Mouse (Mus musculus): ENCODE measurements around the gene Armt1. TPM values are rescaled to one million over a fixed set of nuclear protein-coding genes. Genes with fewer than 3 reads are reported as not detected.

Gene Armt1
- polyA plus RNA-seq, 1 experiment = 9.1 TPM

DNA sequence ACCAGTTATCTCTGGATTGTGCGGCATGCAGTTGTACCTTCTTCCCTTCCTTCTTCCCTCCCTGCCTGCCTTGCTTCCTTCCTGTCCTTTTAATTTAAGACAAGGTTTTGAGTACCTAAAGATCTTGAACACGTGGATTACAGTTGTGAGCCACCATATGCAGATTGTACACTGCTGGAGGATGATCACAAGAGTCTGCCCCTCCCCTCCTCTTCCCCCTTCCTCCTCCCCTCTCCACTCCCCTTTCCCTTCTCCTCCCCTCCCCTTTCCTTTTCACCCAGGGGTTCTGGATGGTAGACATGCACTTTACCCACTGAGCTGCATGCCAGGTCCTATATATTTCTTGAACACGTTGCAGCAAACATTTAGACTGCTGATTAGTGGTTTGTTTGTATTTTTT is 3.1 kb downstream of the Armt1 start:
- Histone ChIP-seq H3K36me3 (ENCODE audit: control insufficient read depth, insufficient read depth, low read length) (peaks cover 1% of the 10 kb centered on the region), H3K27ac (ENCODE audit: insufficient read depth, low read depth, low read length) (no peak overlapping the region), H3K27me3 (replicated peaks; ENCODE audit: control insufficient read depth, insufficient read depth, low read length) (no peaks in the 10 kb centered on the region), H3K4me1 (ENCODE audit: control insufficient read depth, insufficient read depth, low read length) (peaks cover 3% of the 10 kb centered on the region; the same call in 1 of the 2 replicates), H3K4me3 (ENCODE audit: insufficient read depth, low read depth, low read length) (no peak overlapping the region)
- no peak for DNase-seq
- WGBS = 88% methylated on average over 3 of the region's 3 CpGs
- TF ChIP-seq POLR2A (IDR thresholded peaks at IDR 0.05; ENCODE audit: low read depth, low read length) (no peak), CTCF (conservative IDR thresholded peaks at IDR 0.05; ENCODE audit: insufficient read depth, insufficient read length, low read depth, low read length) (no peak)

DNA sequence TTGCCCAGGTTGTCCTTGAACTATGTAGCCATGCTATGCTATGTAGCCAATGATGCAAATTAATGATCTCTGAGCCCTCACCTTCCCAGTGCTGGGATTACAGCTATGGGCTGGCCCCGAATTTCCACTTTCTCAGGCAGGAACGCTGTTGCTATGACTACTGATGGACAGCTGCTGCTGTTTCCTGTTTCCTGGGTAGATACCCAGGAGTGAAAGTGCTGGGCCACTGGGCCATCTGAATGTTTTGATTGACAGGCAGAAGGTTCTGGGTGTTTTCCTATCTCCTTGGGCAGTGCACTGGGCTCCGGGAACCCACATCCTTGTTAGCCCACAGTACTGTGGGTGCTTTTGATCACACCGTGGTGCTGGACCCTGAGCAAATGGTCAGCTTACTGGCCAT is 24.1 kb downstream of the Armt1 start:
- WGBS = 65% methylated on average over 4 of the region's 4 CpGs
- DNase-seq = no peak
- Histone ChIP-seq H3K27ac (ENCODE audit: insufficient read depth, low read depth, low read length) (no peak overlapping the region), H3K27me3 (replicated peaks; ENCODE audit: control insufficient read depth, insufficient read depth, low read length) (no peaks in the 10 kb centered on the region), H3K4me1 (ENCODE audit: control insufficient read depth, insufficient read depth, low read length) (no peaks in the 10 kb centered on the region), H3K36me3 (ENCODE audit: control insufficient read depth, insufficient read depth, low read length) (no peaks in the 10 kb centered on the region), H3K4me3 (ENCODE audit: insufficient read depth, low read depth, low read length) (no peak overlapping the region)
- TF ChIP-seq CTCF (conservative IDR thresholded peaks at IDR 0.05; ENCODE audit: insufficient read depth, insufficient read length, low read depth, low read length) (no peak), POLR2A (IDR thresholded peaks at IDR 0.05; ENCODE audit: low read depth, low read length) (no peak)

DNA sequence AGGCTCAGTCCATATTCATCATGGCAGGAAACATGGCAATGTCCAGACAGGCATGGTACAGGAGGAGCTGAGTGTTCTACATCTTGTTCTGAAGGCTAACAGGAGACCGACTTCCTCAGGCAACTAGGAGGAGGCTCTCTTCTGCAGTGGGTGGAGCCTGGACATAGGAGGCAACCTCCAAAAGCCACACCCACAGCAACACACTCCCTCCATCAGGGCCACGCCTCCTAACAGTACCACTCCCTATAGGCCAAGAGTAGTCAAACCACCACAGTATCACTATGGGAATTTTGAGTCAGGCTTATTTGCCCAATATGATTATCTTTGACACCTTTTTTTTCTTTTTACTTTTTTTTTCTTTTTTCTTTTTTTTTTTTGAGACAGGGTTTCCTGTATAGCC is 27.9 kb downstream of the Armt1 start:
- H3K4me3 ChIP-seq (ENCODE audit: insufficient read depth, low read depth, low read length) = no peak overlapping the region
- TF ChIP-seq POLR2A (IDR thresholded peaks at IDR 0.05; ENCODE audit: low read depth, low read length) = no peak
- TF ChIP-seq CTCF (conservative IDR thresholded peaks at IDR 0.05; ENCODE audit: insufficient read depth, insufficient read length, low read depth, low read length) = no peak
- H3K4me1 ChIP-seq (ENCODE audit: control insufficient read depth, insufficient read depth, low read length) = no peaks in the 10 kb centered on the region
- DNase-seq = no peak
- no peaks in the 10 kb centered on the region for H3K27me3 ChIP-seq (replicated peaks; ENCODE audit: control insufficient read depth, insufficient read depth, low read length)
- no peaks in the 10 kb centered on the region for H3K36me3 ChIP-seq (ENCODE audit: control insufficient read depth, insufficient read depth, low read length)
- H3K27ac ChIP-seq (ENCODE audit: insufficient read depth, low read depth, low read length) = no peak overlapping the region
- WGBS = 96% methylated on average over 2 of the region's 2 CpGs

DNA sequence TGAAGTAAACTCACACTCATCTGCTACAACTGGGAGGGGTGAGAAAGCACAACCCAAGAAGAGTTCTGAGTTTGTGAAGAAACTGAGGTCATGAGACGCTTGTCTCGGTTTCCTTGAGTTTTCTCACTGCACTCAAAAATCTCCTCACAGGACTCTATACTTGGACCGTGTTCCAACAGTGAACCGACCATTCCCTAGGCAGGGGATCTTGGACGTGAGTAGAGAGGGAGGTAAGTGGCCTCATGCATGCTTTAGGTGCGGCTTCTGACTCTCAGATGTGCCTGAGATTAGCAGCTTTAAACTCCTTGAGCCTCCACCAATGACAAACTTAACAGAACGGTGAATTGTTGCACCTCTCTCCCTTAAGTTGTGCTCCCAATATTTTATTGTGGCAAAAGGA is 33.5 kb downstream of the Armt1 start:
- no peak for DNase-seq
- 75% methylated on average over 7 of the region's 7 CpGs for WGBS

DNA sequence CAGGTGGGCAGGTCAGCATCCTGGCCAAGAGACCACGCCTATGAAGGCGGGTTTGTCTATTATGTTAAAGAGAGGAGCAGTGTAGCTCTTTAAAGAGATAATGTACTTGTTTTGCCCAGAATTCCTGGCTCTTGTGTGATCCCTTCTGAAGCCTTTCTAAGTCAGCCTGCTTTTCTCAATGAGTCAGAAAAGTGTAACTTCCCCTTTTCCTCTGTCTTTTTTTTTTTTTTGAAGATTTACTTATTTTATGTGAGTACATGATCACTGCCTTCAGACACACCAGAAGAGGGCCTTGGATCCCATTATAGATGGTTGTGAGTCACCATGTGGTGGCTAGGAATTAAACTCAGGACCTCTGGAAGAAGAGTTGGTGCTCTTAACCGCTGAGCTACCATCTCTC is 37.1 kb downstream of the Armt1 start:
- Histone ChIP-seq H3K4me1 (ENCODE audit: control insufficient read depth, insufficient read depth, low read length) (no peaks in the 10 kb centered on the region), H3K27ac (ENCODE audit: insufficient read depth, low read depth, low read length) (no peak overlapping the region), H3K27me3 (replicated peaks; ENCODE audit: control insufficient read depth, insufficient read depth, low read length) (no peaks in the 10 kb centered on the region), H3K4me3 (ENCODE audit: insufficient read depth, low read depth, low read length) (no peak overlapping the region), H3K36me3 (ENCODE audit: control insufficient read depth, insufficient read depth, low read length) (no peaks in the 10 kb centered on the region)
- DNase-seq = no peak
- WGBS = 79% methylated on average over 3 of the region's 3 CpGs
- TF ChIP-seq CTCF (conservative IDR thresholded peaks at IDR 0.05; ENCODE audit: insufficient read depth, insufficient read length, low read depth, low read length) (no peak), POLR2A (IDR thresholded peaks at IDR 0.05; ENCODE audit: low read depth, low read length) (no peak)

More for the DNA sequence above, 33.5 kb downstream of the Armt1 start:
- Histone ChIP-seq H3K36me3 (ENCODE audit: control insufficient read depth, insufficient read depth, low read length) (no peaks in the 10 kb centered on the region), H3K4me3 (ENCODE audit: insufficient read depth, low read depth, low read length) (no peak overlapping the region), H3K27me3 (replicated peaks; ENCODE audit: control insufficient read depth, insufficient read depth, low read length) (no peaks in the 10 kb centered on the region), H3K27ac (ENCODE audit: insufficient read depth, low read depth, low read length) (no peak overlapping the region), H3K4me1 (ENCODE audit: control insufficient read depth, insufficient read depth, low read length) (no peaks in the 10 kb centered on the region)
- TF ChIP-seq POLR2A (IDR thresholded peaks at IDR 0.05; ENCODE audit: low read depth, low read length) (no peak), CTCF (conservative IDR thresholded peaks at IDR 0.05; ENCODE audit: insufficient read depth, insufficient read length, low read depth, low read length) (no peak)

DNA sequence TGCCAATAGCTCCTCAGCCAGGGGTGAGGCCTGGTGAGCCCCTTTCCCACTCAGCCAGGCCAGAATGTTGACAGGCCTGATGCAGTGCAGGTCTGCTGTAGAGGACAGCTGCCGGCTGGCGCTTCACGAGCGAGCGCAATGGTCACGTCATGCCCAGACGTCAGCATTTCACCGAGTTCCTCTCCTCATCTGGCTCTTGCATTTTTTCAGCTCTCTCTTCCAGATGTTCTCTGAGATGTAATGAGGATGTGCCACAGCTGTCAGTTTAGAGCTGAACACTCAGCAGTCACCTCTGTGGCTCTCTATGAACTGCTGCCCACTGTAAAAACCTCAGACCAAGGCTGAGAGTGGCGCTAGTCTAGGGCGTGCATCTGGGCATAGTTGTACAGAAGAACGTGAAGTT is 41.3 kb downstream of the Armt1 start:
- Histone ChIP-seq H3K27ac (ENCODE audit: insufficient read depth, low read depth, low read length) (no peak overlapping the region), H3K27me3 (replicated peaks; ENCODE audit: control insufficient read depth, insufficient read depth, low read length) (no peaks in the 10 kb centered on the region), H3K4me1 (ENCODE audit: control insufficient read depth, insufficient read depth, low read length) (no peaks in the 10 kb centered on the region), H3K36me3 (ENCODE audit: control insufficient read depth, insufficient read depth, low read length) (no peaks in the 10 kb centered on the region), H3K4me3 (ENCODE audit: insufficient read depth, low read depth, low read length) (no peak overlapping the region)
- DNase-seq = no peak
- TF ChIP-seq CTCF (conservative IDR thresholded peaks at IDR 0.05; ENCODE audit: insufficient read depth, insufficient read length, low read depth, low read length) (no peak), POLR2A (IDR thresholded peaks at IDR 0.05; ENCODE audit: low read depth, low read length) (no peak)
- WGBS = 91% methylated on average over 11 of the region's 11 CpGs

DNA sequence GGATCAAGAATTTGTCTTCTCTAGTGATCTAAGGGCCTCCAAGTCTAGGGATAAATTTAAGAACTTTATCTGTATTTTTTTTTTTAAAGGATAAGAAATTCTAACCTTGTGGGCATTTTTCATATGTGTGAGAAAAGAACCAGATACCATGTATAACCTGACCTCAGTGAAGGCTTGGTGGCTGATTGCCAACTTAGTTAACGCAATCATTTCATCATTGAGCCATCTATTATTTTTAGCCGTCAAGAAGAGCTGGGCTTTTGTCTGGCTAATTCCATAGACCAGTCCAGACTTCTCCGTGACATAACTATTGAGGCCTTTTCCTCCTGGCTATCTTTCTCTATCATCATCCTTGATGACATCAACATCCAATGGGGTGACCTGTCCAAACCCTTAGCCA is 43.2 kb downstream of the Armt1 start:
- no peak for DNase-seq
- Histone ChIP-seq H3K4me3 (ENCODE audit: insufficient read depth, low read depth, low read length) (no peak overlapping the region), H3K4me1 (ENCODE audit: control insufficient read depth, insufficient read depth, low read length) (no peaks in the 10 kb centered on the region), H3K27ac (ENCODE audit: insufficient read depth, low read depth, low read length) (no peak overlapping the region), H3K36me3 (ENCODE audit: control insufficient read depth, insufficient read depth, low read length) (no peaks in the 10 kb centered on the region), H3K27me3 (replicated peaks; ENCODE audit: control insufficient read depth, insufficient read depth, low read length) (no peaks in the 10 kb centered on the region)
- no peak for TF ChIP-seq CTCF (conservative IDR thresholded peaks at IDR 0.05; ENCODE audit: insufficient read depth, insufficient read length, low read depth, low read length)
- no peak for TF ChIP-seq POLR2A (IDR thresholded peaks at IDR 0.05; ENCODE audit: low read depth, low read length)
- 85% methylated on average over 3 of the region's 3 CpGs for WGBS

DNA sequence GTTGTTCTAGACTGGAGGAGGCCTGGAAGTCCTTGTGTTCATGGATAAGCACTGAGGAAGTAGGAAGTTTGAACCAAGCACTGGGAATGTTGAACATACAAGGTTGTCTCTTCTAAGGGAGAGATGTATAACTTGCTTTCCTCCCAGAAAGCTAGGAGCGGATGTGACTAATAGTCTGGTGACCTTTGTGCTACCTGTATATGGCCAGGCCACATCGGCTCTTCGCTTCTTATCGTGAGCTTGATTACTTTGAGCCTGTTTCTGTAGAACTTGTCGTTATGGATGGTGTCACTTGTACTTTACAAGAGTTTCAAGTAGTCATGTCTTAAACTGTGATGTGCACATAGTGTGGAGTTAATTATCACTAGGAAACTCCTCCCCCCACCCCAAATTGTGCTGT is 44.3 kb downstream of the Armt1 start:
- no peak overlapping the region for H3K27ac ChIP-seq (ENCODE audit: insufficient read depth, low read depth, low read length)
- H3K27me3 ChIP-seq (replicated peaks; ENCODE audit: control insufficient read depth, insufficient read depth, low read length) = no peaks in the 10 kb centered on the region
- H3K4me3 ChIP-seq (ENCODE audit: insufficient read depth, low read depth, low read length) = no peak overlapping the region
- no peak for DNase-seq
- TF ChIP-seq POLR2A (IDR thresholded peaks at IDR 0.05; ENCODE audit: low read depth, low read length) (no peak), CTCF (conservative IDR thresholded peaks at IDR 0.05; ENCODE audit: insufficient read depth, insufficient read length, low read depth, low read length) (no peak)
- 87% methylated on average over 5 of the region's 5 CpGs for WGBS
- no peaks in the 10 kb centered on the region for H3K36me3 ChIP-seq (ENCODE audit: control insufficient read depth, insufficient read depth, low read length)
- H3K4me1 ChIP-seq (ENCODE audit: control insufficient read depth, insufficient read depth, low read length) = no peaks in the 10 kb centered on the region
